Mouse (Mus musculus): ENCODE results near the gene Tbl1xr1. TPM values are rescaled to one million over a fixed set of nuclear protein-coding genes. Genes with fewer than 3 reads are reported as not detected.
A peak's percentile ranks its signal among the peaks of the same experiment; 100 is the strongest.

Tbl1xr1 gene
- polyA plus RNA-seq, 1 experiment: 21.8 TPM

DNA sequence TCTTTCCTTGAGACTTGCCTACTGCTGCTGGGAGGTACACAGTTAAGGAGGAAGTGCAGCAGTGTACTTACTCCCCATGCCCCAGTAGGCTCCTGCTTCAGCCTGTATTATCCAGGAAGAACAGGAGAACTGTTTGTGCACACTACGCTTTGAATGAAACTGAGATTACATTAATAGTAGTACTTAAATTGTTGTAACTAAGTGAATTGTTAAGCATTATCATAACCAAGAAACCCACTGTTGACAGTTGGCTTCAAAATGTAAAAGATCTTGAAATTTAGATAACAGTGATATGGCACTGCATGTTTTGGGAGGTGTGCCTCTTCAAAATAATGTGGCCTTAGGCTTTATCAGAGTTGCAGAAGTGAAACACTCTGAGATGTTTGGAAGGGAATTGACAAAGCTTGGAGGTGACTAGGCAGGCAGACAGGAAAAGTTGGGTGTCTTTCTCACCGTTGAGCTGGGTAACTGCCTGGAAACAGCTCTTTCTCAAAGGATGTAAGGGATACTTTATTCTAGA is 62.2 kb downstream of the Tbl1xr1 start:
- DNase-seq (ENCODE audit: low read depth, low spot score): no peak
- WGBS: 55% methylated on average over 2 of the region's 2 CpGs

DNA sequence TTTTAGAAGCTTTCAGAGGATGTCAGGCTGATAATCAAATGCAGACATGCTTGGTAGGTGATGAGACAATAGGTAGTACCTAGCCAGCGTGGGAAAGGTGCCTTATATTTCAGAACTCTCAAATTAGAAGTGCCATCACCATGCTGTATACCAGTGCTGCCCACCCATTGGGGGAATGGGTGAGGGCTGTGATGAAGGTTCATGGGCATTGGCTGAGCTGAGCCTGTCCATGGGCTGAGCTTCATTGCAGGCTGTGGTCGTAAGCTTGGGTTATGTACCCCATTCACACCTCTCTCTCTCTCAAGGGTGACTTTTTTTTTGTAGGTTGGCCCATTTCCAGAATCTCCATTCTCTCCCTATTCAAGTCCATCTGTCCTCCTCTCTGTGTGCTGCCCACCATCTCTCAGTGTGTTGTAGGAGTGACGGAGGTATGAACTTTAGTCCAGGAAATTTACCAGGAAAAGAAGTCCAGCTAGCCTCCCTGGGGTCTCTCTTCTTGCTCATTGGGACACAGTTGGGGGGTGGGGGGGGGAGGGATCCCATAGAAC is 63.7 kb downstream of the Tbl1xr1 start:
- 87% methylated on average over 3 of the region's 3 CpGs for WGBS
- DNase-seq (ENCODE audit: low read depth, low spot score): no peak

DNA sequence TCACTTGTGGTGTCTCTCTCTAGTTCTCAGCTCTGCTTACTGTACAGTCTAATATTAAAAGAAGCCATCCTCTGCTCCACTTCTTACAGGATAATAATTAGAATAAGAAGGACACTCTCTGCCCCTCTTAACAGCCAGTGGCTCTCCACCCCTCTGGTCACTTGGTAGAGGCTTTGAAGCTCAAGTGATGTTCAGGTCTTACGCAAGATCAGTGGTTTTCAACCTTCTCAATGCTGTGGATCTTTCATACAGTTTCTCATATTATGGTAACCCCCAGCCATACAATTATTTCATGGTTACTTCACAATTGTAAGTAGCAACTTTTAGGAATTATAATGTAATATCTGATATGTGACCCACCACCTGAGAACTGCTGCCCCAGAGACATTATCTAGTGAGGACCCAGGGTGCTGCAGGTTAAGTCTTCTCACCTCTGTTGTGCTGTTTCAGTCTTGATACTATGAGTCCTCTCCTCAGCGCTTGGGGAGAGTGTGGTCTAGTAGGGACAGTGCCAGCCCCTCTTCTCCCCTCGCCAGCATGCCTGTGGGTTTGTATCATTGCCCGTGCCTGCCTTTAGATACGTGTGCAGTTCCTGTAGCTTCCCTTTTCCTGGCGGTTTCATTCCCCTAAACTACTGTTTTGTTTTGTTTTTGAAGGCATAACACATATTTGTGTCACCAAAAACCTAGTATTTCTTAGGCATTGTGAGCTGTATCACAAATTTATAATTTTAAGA is 65.7 kb downstream of the Tbl1xr1 start:
- no peak for DNase-seq (ENCODE audit: low read depth, low spot score)
- 84% methylated on average over 6 of the region's 6 CpGs for WGBS

DNA sequence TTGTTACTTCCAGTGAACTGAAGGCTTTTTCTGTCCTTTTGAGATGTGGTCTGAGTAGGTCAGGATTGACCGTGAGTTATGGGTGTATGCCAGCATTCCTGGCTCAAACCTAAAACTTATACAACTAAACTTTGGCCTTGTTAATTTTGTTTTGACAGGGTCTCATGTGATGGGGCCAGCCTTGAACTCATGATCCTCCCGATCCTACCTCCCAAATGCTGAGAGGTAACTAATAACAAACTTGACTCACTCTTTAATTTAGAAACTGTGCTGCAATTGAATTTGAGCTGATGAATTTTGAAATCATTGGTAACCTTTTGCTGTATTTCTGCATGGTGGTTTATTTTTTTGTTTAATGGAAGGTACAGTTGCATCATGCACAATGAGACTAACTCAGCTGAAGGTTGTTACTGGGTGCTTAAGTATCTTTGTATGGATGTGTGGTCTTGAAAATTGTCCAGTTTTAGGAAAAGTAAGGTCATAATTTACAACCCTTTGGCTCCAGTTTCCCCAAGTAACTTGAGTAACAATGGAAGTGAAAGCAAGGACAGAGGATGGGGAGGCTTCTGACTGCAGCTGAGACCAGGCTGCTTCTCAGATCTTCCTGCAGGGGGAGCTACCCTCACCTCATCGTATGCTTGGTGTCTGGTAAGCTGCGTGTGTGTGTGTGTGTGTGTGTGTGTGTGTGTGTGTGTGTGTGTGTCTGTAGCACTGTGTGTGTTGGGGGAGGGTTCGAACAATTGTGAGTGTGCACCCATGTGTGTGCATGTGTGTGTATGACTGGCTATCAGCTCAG is 66.6 kb downstream of the Tbl1xr1 start:
- no peak for DNase-seq (ENCODE audit: low read depth, low spot score)
- 59% methylated on average over 5 of the region's 5 CpGs for WGBS

DNA sequence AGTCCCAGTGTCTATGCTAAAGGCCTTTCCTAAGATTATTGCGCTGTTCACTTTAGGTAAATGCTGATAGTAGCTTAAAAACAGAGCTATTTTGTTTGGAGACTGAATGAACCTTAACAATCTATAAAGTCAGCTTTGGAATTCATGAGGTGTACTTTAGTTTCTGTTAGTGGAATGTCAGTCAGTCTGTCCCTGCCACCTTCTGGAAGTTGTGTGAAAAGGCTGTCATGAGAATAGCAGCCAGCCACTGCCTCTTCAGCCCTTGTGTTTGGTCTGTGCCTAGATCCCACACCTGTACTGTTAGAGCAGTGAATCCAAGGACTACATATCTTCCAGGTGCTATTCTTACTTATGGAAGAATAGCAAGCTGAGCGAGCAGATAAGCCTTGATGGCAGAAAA is 67.8 kb downstream of the Tbl1xr1 start:
- WGBS: 69% methylated on average over 2 of the region's 2 CpGs
- DNase-seq (ENCODE audit: low read depth, low spot score): peak; percentile 39

DNA sequence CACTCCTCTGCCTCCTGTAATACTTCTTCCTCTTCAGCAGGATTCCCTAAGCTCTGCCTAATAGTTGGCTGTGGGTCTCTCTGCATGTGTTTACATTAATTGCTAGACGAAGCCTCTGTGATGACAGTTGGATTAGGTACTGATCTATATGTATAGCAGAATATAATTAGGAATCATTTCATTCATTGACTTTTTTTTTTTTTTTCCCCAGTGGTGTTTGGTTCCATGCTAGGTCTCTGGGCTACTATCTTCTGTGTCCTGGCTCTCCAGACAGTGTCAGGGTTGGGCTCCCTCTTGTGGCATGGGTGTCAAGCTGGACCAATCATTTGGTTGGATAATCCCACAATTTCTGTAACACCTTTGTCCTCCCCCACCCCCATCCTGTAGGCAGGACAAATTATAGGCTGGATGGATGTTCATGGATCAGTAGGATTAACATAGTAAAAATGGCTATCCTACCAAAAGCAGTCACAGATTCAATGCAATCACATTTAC is 71.0 kb downstream of the Tbl1xr1 start:
- no peak for DNase-seq (ENCODE audit: low read depth, low spot score)
- 60% methylated on average over 1 of the region's 1 CpGs for WGBS

- DNase-seq (ENCODE audit: low read depth, low spot score): no peak
- 69% methylated on average over 6 of the region's 6 CpGs for whole genome bisulfite sequencing
Observed at GRCm38 (mm10) chr3:22148306-22148932, 72.0 kb downstream of the Tbl1xr1 start.

DNA sequence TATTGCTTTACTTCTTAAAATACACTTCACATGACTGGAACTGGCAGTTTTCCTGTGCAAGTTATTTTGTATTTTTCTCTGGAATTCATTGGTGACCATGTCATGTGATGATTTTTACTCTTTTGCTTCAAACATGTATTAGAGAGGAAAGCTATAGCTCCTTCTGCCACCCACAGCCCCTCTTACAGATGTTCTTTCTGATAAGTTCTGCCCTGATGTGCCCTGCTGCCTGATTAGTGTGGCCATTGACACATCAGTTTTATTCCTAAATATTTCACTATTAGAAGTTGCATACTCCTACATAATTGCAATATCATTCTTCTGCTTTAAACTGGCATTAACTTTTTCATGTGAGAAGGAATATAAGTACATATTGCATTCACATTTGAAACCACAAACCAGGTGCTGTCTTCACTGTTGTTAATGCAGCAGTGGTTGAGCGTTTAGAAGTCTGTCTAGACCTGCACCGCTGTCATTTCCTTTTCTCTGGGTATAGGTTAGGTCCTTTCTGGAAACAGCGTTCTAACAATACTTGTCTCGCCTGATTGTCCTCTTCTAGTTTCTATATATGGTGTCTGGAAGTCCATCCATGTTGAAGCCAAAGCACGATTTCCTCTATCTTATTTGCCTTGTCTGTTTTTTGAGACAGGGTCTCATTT is 74.5 kb downstream of the Tbl1xr1 start:
- 84% methylated on average over 5 of the region's 5 CpGs for WGBS
- no peak for DNase-seq (ENCODE audit: low read depth, low spot score)

DNA sequence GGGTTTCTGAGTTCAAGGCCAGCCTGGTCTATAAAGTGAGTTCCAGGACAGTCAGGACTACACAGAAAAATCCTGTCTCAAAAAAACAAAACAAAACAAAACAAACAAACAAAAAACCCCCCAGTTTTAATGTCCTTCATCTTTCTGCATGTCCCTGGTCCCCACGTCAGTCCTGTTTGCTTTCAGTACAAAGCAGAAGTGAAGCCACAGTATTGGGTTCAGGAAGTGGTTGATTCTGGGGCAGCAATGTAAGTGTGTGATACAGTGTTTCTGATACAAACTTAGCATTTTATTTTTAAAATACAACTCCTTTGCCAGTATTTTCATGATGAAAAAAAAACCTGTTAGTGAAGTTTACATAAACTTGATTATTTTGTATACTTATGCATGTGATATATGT is 76.3 kb downstream of the Tbl1xr1 start:
- WGBS: 71% methylated on average over 1 of the region's 1 CpGs
- DNase-seq (ENCODE audit: low read depth, low spot score): no peak

DNA sequence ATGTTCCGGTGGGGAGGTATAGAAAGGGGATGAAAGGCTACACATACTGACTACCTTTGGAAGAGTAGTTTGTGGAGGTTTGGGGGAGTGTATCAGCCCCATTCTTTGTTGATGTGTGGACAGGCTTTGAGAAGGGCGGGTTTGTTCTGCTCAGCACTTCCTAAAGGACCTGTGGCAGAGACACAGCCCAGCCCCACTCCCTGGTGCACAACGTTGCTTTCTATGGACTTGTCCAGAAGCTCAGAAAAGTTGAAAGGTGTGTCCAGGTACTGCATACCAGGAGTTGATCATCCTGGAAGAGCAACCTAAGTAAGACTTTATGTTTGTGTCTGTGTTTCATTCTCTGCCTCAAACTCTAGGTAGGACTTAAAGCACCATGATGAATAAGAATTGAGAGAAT is 78.1 kb downstream of the Tbl1xr1 start:
- no peak for DNase-seq (ENCODE audit: low read depth, low spot score)
- 73% methylated on average over 3 of the region's 3 CpGs for WGBS

- WGBS: 34% methylated on average over 2 of the region's 2 CpGs
- DNase-seq (ENCODE audit: low read depth, low spot score): no peak
Observed at GRCm38 (mm10) chr3:22156397-22156796, 79.9 kb downstream of the Tbl1xr1 start.

DNA sequence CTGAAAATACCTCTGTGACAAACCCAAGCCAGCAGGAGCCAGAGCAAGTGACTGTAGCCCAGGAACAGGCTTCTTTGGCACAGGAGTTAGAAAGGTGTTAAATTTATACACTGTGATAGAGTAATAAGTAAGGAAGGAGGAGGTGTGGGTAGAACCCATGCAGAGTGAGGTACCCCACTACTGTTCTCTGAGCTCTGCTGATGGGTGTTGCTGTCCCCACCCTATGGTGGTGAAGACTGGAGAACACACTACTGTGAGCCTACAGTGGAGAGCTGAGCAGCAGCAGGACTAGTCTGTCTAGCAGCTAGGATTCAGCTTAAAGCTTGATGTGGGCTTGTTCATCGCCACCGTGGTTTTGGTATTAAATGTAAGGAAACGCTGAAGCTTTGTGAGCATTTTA is 86.5 kb downstream of the Tbl1xr1 start:
- DNase-seq (ENCODE audit: low read depth, low spot score): no peak
- WGBS: 95% methylated on average over 3 of the region's 3 CpGs

- 81% methylated on average over 2 of the region's 2 CpGs for WGBS
- DNase-seq (ENCODE audit: low read depth, low spot score): no peak
Observed at GRCm38 (mm10) chr3:22167856-22168255, 91.4 kb downstream of the Tbl1xr1 start.

- no peak for DNase-seq (ENCODE audit: low read depth, low spot score)
- WGBS: 92% methylated on average over 4 of the region's 4 CpGs
Observed at GRCm38 (mm10) chr3:22168432-22168831, 92.0 kb downstream of the Tbl1xr1 start.

- DNase-seq (ENCODE audit: low read depth, low spot score): no peak
- WGBS: 87% methylated on average over 8 of the region's 8 CpGs
Observed at GRCm38 (mm10) chr3:22171526-22171925, 95.1 kb downstream of the Tbl1xr1 start.

DNA sequence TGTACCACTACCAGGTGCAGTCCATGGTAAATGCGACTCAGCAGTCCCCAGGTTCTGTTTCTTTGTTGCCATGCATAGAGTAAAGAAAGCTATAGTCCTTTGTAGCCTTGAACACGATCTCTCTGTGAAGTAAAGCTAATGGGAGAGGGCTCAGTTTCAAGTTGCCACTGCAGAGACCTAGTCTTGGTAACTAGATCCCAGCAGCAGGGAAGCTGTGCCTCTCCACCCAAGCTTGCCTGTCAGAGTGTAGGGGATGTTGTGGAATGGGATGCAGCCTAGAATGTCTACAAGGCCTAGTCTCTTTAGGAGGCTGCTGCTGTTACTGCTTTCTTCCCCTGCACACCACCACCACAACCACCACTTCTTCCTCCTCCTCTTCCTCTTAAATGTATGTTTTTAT is 96.0 kb downstream of the Tbl1xr1 start:
- no peak for DNase-seq (ENCODE audit: low read depth, low spot score)
- 78% methylated on average over 2 of the region's 2 CpGs for WGBS

DNA sequence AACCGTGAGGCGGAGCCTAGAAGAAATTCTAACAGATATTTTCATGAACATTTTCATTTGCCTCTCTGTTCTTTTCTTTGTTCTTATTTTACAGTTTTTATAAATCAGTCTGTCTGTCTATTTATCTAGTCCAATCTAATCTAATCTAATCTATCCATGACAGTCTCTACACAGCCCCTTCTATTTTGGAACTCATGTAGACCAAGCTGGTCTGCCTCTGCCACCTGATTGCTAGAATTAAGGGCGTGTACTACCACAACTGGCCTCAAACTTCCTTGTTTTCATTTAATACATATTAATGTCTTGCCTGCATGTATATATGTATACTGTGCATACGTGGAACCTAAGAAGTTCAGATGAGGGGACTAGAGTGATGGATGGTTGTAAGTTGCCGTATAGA is 96.7 kb downstream of the Tbl1xr1 start:
- WGBS: 93% methylated on average over 5 of the region's 5 CpGs
- DNase-seq (ENCODE audit: low read depth, low spot score): no peak

GRCm38 (mm10) chr3:22174232-22174631 is 97.8 kb downstream of the Tbl1xr1 start:
- 72% methylated on average over 4 of the region's 4 CpGs for WGBS
- DNase-seq (ENCODE audit: low read depth, low spot score): no peak

GRCm38 (mm10) chr3:22180076-22180475 is 103.6 kb downstream of the Tbl1xr1 start:
- DNase-seq (ENCODE audit: low read depth, low spot score): no peak

DNA sequence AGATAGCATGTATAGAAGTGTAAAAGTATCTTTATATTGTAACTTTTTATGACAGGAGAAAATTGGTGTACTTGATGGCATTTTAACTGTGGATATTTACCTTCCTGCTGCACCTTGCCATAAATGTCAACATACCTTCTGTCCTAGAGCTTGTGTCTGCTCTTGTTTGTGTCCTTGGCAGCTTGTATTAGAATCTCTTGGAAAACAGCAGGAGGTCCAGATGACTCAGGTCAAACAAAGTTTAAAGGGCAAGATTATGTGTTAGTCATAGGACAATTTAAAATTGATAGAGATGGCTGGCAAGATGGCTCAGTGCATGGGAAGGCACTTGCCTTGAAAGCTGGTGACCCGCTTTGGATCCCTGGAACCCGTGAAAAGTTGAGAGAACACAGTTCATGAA is 104.6 kb downstream of the Tbl1xr1 start:
- WGBS: 77% methylated on average over 2 of the region's 2 CpGs
- peak; percentile 57 for DNase-seq (ENCODE audit: low read depth, low spot score)

More at GRCm38 (mm10) chr3:22180076-22180475, 103.6 kb downstream of the Tbl1xr1 start:
- 37% methylated on average over 4 of the region's 4 CpGs for WGBS

Measured in large intestine, adult 2 months (tissue).